Mouse (Mus musculus): Measurements from ENCODE around the gene Frk.

GRCm38 (mm10) chr10:34618490-34618889 is 135.3 kb downstream of the Frk start:
- TF ChIP-seq CTCF (IDR thresholded peaks at IDR 0.05; ENCODE audit: borderline replicate concordance, insufficient read depth, low read length) (no peak), POLR2A (IDR thresholded peaks at IDR 0.05; ENCODE audit: low read depth, low read length) (no peak)
